Mouse (Mus musculus) layer of hippocampus, postnatal 14 days (tissue): ENCODE measurements around the gene Gm48551. TPM values are rescaled to one million over a fixed set of nuclear protein-coding genes. Genes with fewer than 3 reads are reported as not detected.

ENCODE experiments used
- DNase-seq, 2 experiments: peaks; one replicate each; pipeline ENCODE4 v3.0.0; 2021 to 2022; ENCODE audit warnings: low spot score in 2 of 2, mixed read lengths in 1 of 2
- total RNA-seq, 2 experiments: library from RNA; stranded (reverse); gene quantifications; 2 replicates each; pipeline ENCODE4 v1.2.3; 2021

Gene Gm48551
- total RNA-seq, 2 experiments from 2014 or later, result 3.1 to 4.5 TPM

GRCm38 (mm10) chr10:81403511-81403910 is 19.2 kb downstream of the Gm48551 start:
- no peak for DNase-seq

GRCm38 (mm10) chr10:81404082-81404481 is 19.8 kb downstream of the Gm48551 start:
- DNase-seq, result no peak

GRCm38 (mm10) chr10:81404720-81405119 is 20.5 kb downstream of the Gm48551 start:
- no peak for DNase-seq

GRCm38 (mm10) chr10:81405588-81406201 is 21.4 kb downstream of the Gm48551 start:
- peak in 1 of 2 experiments; percentile 64 for DNase-seq

GRCm38 (mm10) chr10:81406504-81407440 is 22.5 kb downstream of the Gm48551 start:
- no peak for DNase-seq

- peak in 1 of 2 experiments; percentile 73 for DNase-seq
Observed at GRCm38 (mm10) chr10:81407539-81408423, 23.5 kb downstream of the Gm48551 start.

- DNase-seq, result no peak
Observed at GRCm38 (mm10) chr10:81408424-81408729, 24.1 kb downstream of the Gm48551 start.

- peak in 1 of 2 experiments; percentile 58 for DNase-seq
Observed at GRCm38 (mm10) chr10:81408871-81409291, 24.6 kb downstream of the Gm48551 start.

- no peak for DNase-seq
Observed at GRCm38 (mm10) chr10:81409330-81409729, 25.1 kb downstream of the Gm48551 start.

- no peak for DNase-seq
Observed at GRCm38 (mm10) chr10:81410350-81410749, 26.1 kb downstream of the Gm48551 start.

GRCm38 (mm10) chr10:81410981-81411380 is 26.7 kb downstream of the Gm48551 start:
- DNase-seq, result no peak

GRCm38 (mm10) chr10:81411471-81412400 is 27.5 kb downstream of the Gm48551 start:
- peak in 1 of 2 experiments; percentile 70 for DNase-seq

GRCm38 (mm10) chr10:81412586-81413309 is 28.5 kb downstream of the Gm48551 start:
- no peak for DNase-seq

GRCm38 (mm10) chr10:81413310-81414261 is 29.3 kb downstream of the Gm48551 start:
- DNase-seq, result peak; percentile 75 to 79

- no peak for DNase-seq
Observed at GRCm38 (mm10) chr10:81414682-81415081, 30.4 kb downstream of the Gm48551 start.

- no peak for DNase-seq
Observed at GRCm38 (mm10) chr10:81415146-81415545, 30.9 kb downstream of the Gm48551 start.

- no peak for DNase-seq
Observed at GRCm38 (mm10) chr10:81415549-81416310, 31.5 kb downstream of the Gm48551 start.
